Mouse (Mus musculus) stomach, postnatal 0 days (tissue): Measurements from ENCODE around the gene Ccdc181.

Experiments used
- CTCF ChIP-seq: IDR thresholded peaks from 2 replicates; pipeline ENCODE4 v1.5.1; 2016; ENCODE audit warnings: antibody characterized with exemption, low read depth, mild to moderate bottlenecking, moderate library complexity
- EP300 ChIP-seq: optimal IDR thresholded peaks from 2 replicates; pipeline ENCODE3; 2016; ENCODE audit warnings: antibody characterized with exemption

DNA sequence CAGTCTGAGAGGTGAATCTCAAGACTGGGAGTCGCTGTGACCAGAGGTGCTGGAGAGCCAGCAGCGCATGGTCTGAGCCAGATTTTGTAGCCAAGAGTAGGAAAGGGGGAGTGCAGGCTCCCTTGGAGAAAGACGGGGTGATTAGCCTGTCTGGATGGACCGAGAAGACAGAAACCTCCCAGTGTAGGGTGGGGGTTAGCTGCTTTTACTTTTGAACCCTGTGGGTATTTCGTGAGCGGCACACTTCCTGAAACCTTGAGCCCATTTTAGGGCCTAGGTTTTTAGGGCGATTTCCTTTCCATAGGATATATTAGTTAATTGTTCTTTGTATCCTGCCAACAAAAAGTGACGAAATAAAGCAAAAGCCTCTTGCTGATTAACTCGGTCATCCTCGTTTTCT, 27.4 kb upstream of the Ccdc181 start:
- TF ChIP-seq CTCF (no peak), EP300 (no peak)
